In the genomic region with DNA sequence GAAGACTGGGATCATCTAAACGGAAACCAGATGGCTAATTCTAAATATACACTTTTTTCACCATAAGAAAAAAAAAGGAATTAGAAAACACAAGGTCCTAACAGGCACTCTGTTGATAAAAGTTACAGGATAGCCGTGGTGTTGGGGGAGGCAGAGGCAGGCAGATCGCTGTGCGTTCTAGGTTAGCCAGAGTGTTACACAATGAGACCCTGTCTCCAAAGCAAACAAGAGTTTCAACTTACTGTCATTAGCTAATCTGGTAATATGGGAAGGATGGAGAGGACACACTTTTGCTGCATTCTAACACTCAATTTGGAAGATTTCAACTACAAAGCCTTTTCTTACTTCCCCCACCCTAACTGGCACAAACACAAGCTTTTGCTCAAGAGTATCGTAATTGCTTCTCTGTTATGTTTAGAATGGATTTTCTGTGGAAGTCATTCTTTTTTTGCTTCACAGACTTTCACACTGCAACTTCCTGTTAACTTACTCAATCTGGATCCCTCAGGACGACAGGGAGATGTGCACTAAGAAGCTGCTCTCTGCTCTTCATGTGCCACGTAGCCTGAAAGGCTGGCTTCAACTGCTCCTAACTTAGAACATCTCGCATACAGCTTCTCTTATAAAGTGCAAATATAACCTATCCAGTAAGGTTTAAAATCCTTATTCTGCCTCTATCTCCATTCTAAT, we compare ENCODE assay signal across 21 mouse cellular contexts. TPM values are rescaled to one million over a fixed set of nuclear protein-coding genes. Genes with fewer than 3 reads are reported as not detected.
"Had no signal": no experiment of that assay in that cellular context is flagged by ENCODE, and none has a peak within 500 bp of the region (broad histone marks: within the 10 kb centered on the region; RNA-seq: fewer than 3 reads in every experiment).

No protein-coding gene starts in this region.

- H3K27me3 ChIP-seq: kidney, embryonic 15.5 days; limb, embryonic 15.5 days; liver, embryonic 13.5 days; midbrain, embryonic 12.5 days; stomach, embryonic 15.5 days had no signal

- DNase-seq: kidney, adult 2 months; kidney, postnatal 14 days; left cerebral cortex, postnatal 4 days; liver, embryonic 13.5 days; lung, postnatal 10 days; right cerebral cortex, postnatal 14 days; thymus, postnatal 36 days had no signal

- H3K36me3 ChIP-seq: liver, embryonic 13.5 days; midbrain, embryonic 12.5 days; stomach, embryonic 15.5 days had no signal

- ATAC-seq: intestine, embryonic 16.5 days had no signal

- H3K27ac ChIP-seq: kidney, embryonic 15.5 days; limb, embryonic 15.5 days; liver, embryonic 13.5 days; midbrain, embryonic 12.5 days; stomach, embryonic 15.5 days had no signal

- H3K4me1 ChIP-seq: kidney, embryonic 15.5 days; limb, embryonic 15.5 days; liver, embryonic 13.5 days; midbrain, embryonic 12.5 days; stomach, embryonic 15.5 days had no signal

- H3K4me2 ChIP-seq: kidney, embryonic 15.5 days; limb, embryonic 15.5 days; liver, embryonic 13.5 days; midbrain, embryonic 12.5 days; stomach, embryonic 15.5 days had no signal

- H3K9me3 ChIP-seq: kidney, embryonic 15.5 days; limb, embryonic 15.5 days; liver, embryonic 13.5 days; midbrain, embryonic 12.5 days; stomach, embryonic 15.5 days had no signal

- H3K4me3 ChIP-seq: kidney, embryonic 15.5 days; limb, embryonic 15.5 days; liver, embryonic 13.5 days; midbrain, embryonic 12.5 days; stomach, embryonic 15.5 days had no signal

- H3K9ac ChIP-seq: kidney, embryonic 15.5 days; limb, embryonic 15.5 days; liver, embryonic 13.5 days; midbrain, embryonic 12.5 days; stomach, embryonic 15.5 days had no signal

RNA-seq across cellular contexts. Expression of a gene that starts 41.4 kb away (rescaled TPM):
- total RNA-seq: layer of hippocampus, adult 8-10 months; layer of hippocampus, postnatal 14 days; left cerebral cortex, adult 18-20 months; megakaryocyte-erythroid progenitor cell, adult 5-6 weeks; midbrain, postnatal 0 days had no signal
- polyA plus RNA-seq: intestine, embryonic 16.5 days; kidney, adult 2 months; kidney, embryonic 15.5 days; large intestine, adult 2 months; limb, embryonic 15.5 days; liver, embryonic 13.5 days; midbrain, embryonic 12.5 days; neural tube, embryonic 14.5 days; spleen, adult 2 months; stomach, embryonic 15.5 days; thymus, postnatal 0 days had no signal
